Mouse (Mus musculus): ENCODE data around the gene Dlx2.

The Dlx2 gene

GRCm38 (mm10) chr2:71540611-71541417 is 5.7 kb downstream of the Dlx2 start:
- peak; percentile 47 for DNase-seq (ENCODE audit: low spot score)

- peak; percentile 39 for DNase-seq (ENCODE audit: low spot score)
These were observed 12.1 kb downstream of the Dlx2 start for GRCm38 (mm10) chr2:71534242-71535052.

- DNase-seq (ENCODE audit: low spot score): no peak
These were observed 13.5 kb downstream of the Dlx2 start for GRCm38 (mm10) chr2:71533094-71533493.

- peak; percentile 41 for DNase-seq (ENCODE audit: low spot score)
These were observed 14.3 kb downstream of the Dlx2 start for GRCm38 (mm10) chr2:71531990-71532970.

GRCm38 (mm10) chr2:71531124-71531590 is 15.4 kb downstream of the Dlx2 start:
- DNase-seq (ENCODE audit: low spot score): peak; percentile 42

- DNase-seq (ENCODE audit: low spot score): peak; percentile 37
These were observed 16.0 kb downstream of the Dlx2 start for GRCm38 (mm10) chr2:71530391-71531123.

- peak; percentile 74 for DNase-seq (ENCODE audit: low spot score)
These were observed 16.8 kb downstream of the Dlx2 start for GRCm38 (mm10) chr2:71529511-71530351.

GRCm38 (mm10) chr2:71528714-71529510 is 17.6 kb downstream of the Dlx2 start:
- no peak for DNase-seq (ENCODE audit: low spot score)

- no peak for DNase-seq (ENCODE audit: low spot score)
These were observed 18.4 kb downstream of the Dlx2 start, which contains the start of gene Dlx1 for GRCm38 (mm10) chr2:71528014-71528713. Dlx1 (plus strand) TSS chr2:71528113.

GRCm38 (mm10) chr2:71527323-71528013 is 19.1 kb downstream of the Dlx2 start:
- DNase-seq (ENCODE audit: low spot score): no peak

- no peak for DNase-seq (ENCODE audit: low spot score)
These were observed 19.8 kb downstream of the Dlx2 start for GRCm38 (mm10) chr2:71526595-71527322.

GRCm38 (mm10) chr2:71524763-71525162 is 21.8 kb downstream of the Dlx2 start:
- DNase-seq (ENCODE audit: low spot score): no peak

GRCm38 (mm10) chr2:71523431-71523830 is 23.1 kb downstream of the Dlx2 start:
- DNase-seq (ENCODE audit: low spot score): no peak

- no peak for DNase-seq (ENCODE audit: low spot score)
These were observed 23.7 kb downstream of the Dlx2 start for GRCm38 (mm10) chr2:71522871-71523270.

GRCm38 (mm10) chr2:71517466-71518099 is 29.0 kb downstream of the Dlx2 start:
- no peak for DNase-seq (ENCODE audit: low spot score)

GRCm38 (mm10) chr2:71516995-71517394 is 29.6 kb downstream of the Dlx2 start:
- DNase-seq (ENCODE audit: low spot score): no peak

- DNase-seq (ENCODE audit: low spot score): no peak
These were observed 34.2 kb downstream of the Dlx2 start for GRCm38 (mm10) chr2:71512326-71512725.
